Mouse (Mus musculus) hindbrain, embryonic 16.5 days (tissue): ENCODE measurements at regions not wholly inside any gene's neighbourhood (a gene's known extent, or its start where the extent isn't known, plus 50 kb on each side); places are given as distances from the start of the nearest gene placed in this dataset.

Source experiments
- ATAC-seq: fragments of 200-750 bp; cut with Nextera tagmentation; 2 replicates; pipeline ENCODE4 v1.8.0; 2017; ENCODE audit warnings: moderate TSS enrichment, moderate library complexity
- H3K27ac ChIP-seq: fragments of 300-500 bp; sonication (generic); 2 replicates; pipeline ENCODE4 v1.5.1; 2014; ENCODE audit warnings: low read depth, mild to moderate bottlenecking, control low read depth, low read length, moderate library complexity
- H3K27me3 ChIP-seq: fragments of 300-500 bp; sonication (generic); replicated peaks from 2 replicates; pipeline ENCODE4 v1.6.1; 2014; ENCODE audit warnings: low read length; ENCODE audit not compliant: control insufficient read depth, insufficient read depth
- H3K36me3 ChIP-seq: fragments of 300-500 bp; sonication (generic); 2 replicates; pipeline ENCODE4 v1.6.1; 2014; ENCODE audit warnings: mild to moderate bottlenecking, low read length, moderate library complexity, mixed read lengths; ENCODE audit not compliant: control insufficient read depth, insufficient read depth
- H3K4me1 ChIP-seq: fragments of 300-500 bp; sonication (generic); 2 replicates; pipeline ENCODE4 v1.6.1; 2014; ENCODE audit warnings: low read depth, low read length; ENCODE audit not compliant: control insufficient read depth, insufficient read depth
- H3K4me2 ChIP-seq: fragments of 300-500 bp; sonication (generic); 2 replicates; pipeline ENCODE4 v1.6.1; 2014; ENCODE audit warnings: mild to moderate bottlenecking, low read length, control low read depth, moderate library complexity
- H3K4me3 ChIP-seq: fragments of 300-500 bp; sonication (generic); 2 replicates; pipeline ENCODE4 v1.5.1; 2014; ENCODE audit warnings: mild to moderate bottlenecking, low read length, control low read depth, moderate library complexity
- H3K9ac ChIP-seq: fragments of 300-500 bp; sonication (generic); 2 replicates; pipeline ENCODE4 v1.6.1; 2014; ENCODE audit warnings: low read depth, mild to moderate bottlenecking, control low read depth, low read length, moderate library complexity
- H3K9me3 ChIP-seq: fragments of 300-500 bp; sonication (generic); 2 replicates; pipeline ENCODE4 v1.6.1; 2014; ENCODE audit warnings: mild to moderate bottlenecking, low read length, moderate library complexity; ENCODE audit not compliant: control insufficient read depth
- WGBS: fragments of 180-500 bp; shearing (Covaris S2); extraction: QIAGEN DNeasy Blood & Tissue Kit; methylation state at CpG from one replicate; pipeline ENCODE4 v1.1.7; 2014; 5-methylcytosine and 5-hydroxymethylcytosine counted together

- Histone ChIP-seq H3K27ac (no peak overlapping the region), H3K36me3 (no peaks in the 10 kb centered on the region), H3K9ac (no peak overlapping the region), H3K4me1 (no peaks in the 10 kb centered on the region), H3K27me3 (no peaks in the 10 kb centered on the region), H3K4me2 (no peak overlapping the region), H3K4me3 (no peak overlapping the region), H3K9me3 (no peaks in the 10 kb centered on the region)
- 90% methylated on average over 8 of the region's 8 CpGs for WGBS
- no peak for ATAC-seq
These were observed 88.9 kb downstream of the Emp1 start for GRCm38 (mm10) chr6:135451165-135451797.

GRCm38 (mm10) chr6:135453041-135453440 lies 90.7 kb downstream of the Emp1 start:
- no peak overlapping the region for H3K27ac ChIP-seq

GRCm38 (mm10) chr6:135472495-135472894 lies 110.2 kb downstream of the Emp1 start:
- Histone ChIP-seq H3K36me3 (no peaks in the 10 kb centered on the region), H3K4me2 (no peak overlapping the region), H3K4me3 (no peak overlapping the region), H3K9me3 (no peaks in the 10 kb centered on the region), H3K9ac (no peak overlapping the region), H3K27ac (no peak overlapping the region), H3K4me1 (no peaks in the 10 kb centered on the region), H3K27me3 (no peaks in the 10 kb centered on the region)
- no peak for ATAC-seq
- WGBS, result 48% methylated on average over 6 of the region's 6 CpGs

More at GRCm38 (mm10) chr6:135453041-135453440, 90.7 kb downstream of the Emp1 start:
- WGBS, result 98% methylated on average over 3 of the region's 3 CpGs
- Histone ChIP-seq H3K27me3 (no peaks in the 10 kb centered on the region), H3K9me3 (no peaks in the 10 kb centered on the region), H3K36me3 (no peaks in the 10 kb centered on the region), H3K4me2 (no peak overlapping the region), H3K4me3 (no peak overlapping the region), H3K9ac (no peak overlapping the region), H3K4me1 (no peaks in the 10 kb centered on the region)
- no peak for ATAC-seq

- no peak overlapping the region for H3K4me3 ChIP-seq
- no peaks in the 10 kb centered on the region for H3K9me3 ChIP-seq
- no peaks in the 10 kb centered on the region for H3K36me3 ChIP-seq
- H3K4me1 ChIP-seq, result no peaks in the 10 kb centered on the region
- H3K9ac ChIP-seq, result no peak overlapping the region
- no peak overlapping the region for H3K27ac ChIP-seq
- no peak for ATAC-seq
- 93% methylated on average over 4 of the region's 4 CpGs for WGBS
- H3K27me3 ChIP-seq, result no peaks in the 10 kb centered on the region
- no peak overlapping the region for H3K4me2 ChIP-seq
These were observed 110.8 kb downstream of the Emp1 start for GRCm38 (mm10) chr6:135473146-135473545.

- Histone ChIP-seq H3K4me3 (no peak overlapping the region), H3K27ac (no peak overlapping the region), H3K9me3 (no peaks in the 10 kb centered on the region), H3K4me1 (no peaks in the 10 kb centered on the region), H3K36me3 (no peaks in the 10 kb centered on the region), H3K9ac (no peak overlapping the region), H3K27me3 (no peaks in the 10 kb centered on the region), H3K4me2 (no peak overlapping the region)
- ATAC-seq, result no peak
- 64% methylated on average over 2 of the region's 2 CpGs for WGBS
These were observed 126.5 kb downstream of the Emp1 start for GRCm38 (mm10) chr6:135488795-135489194.

- Histone ChIP-seq H3K27ac (no peak overlapping the region), H3K9ac (no peak overlapping the region), H3K27me3 (no peaks in the 10 kb centered on the region), H3K4me3 (no peak overlapping the region), H3K36me3 (no peaks in the 10 kb centered on the region), H3K9me3 (no peaks in the 10 kb centered on the region), H3K4me2 (no peak overlapping the region), H3K4me1 (no peaks in the 10 kb centered on the region)
- no peak for ATAC-seq
- 92% methylated on average over 1 of the region's 1 CpGs for WGBS
These were observed 131.6 kb downstream of the Emp1 start for GRCm38 (mm10) chr6:135493983-135494382.

GRCm38 (mm10) chr6:135495841-135496240 lies 133.5 kb downstream of the Emp1 start:
- no peak overlapping the region for H3K4me3 ChIP-seq
- ATAC-seq, result no peak
- WGBS, result 66% methylated on average over 2 of the region's 2 CpGs

GRCm38 (mm10) chr6:135498592-135498991 lies 136.2 kb downstream of the Emp1 start:
- Histone ChIP-seq H3K4me1 (no peaks in the 10 kb centered on the region), H3K27ac (no peak overlapping the region), H3K4me2 (no peak overlapping the region), H3K36me3 (no peaks in the 10 kb centered on the region), H3K9me3 (no peaks in the 10 kb centered on the region), H3K27me3 (no peaks in the 10 kb centered on the region), H3K9ac (no peak overlapping the region), H3K4me3 (no peak overlapping the region)
- no peak for ATAC-seq
- 94% methylated on average over 6 of the region's 6 CpGs for WGBS

More at GRCm38 (mm10) chr6:135495841-135496240, 133.5 kb downstream of the Emp1 start:
- no peaks in the 10 kb centered on the region for H3K4me1 ChIP-seq
- H3K4me2 ChIP-seq, result no peak overlapping the region
- no peak overlapping the region for H3K9ac ChIP-seq
- no peaks in the 10 kb centered on the region for H3K36me3 ChIP-seq
- no peaks in the 10 kb centered on the region for H3K9me3 ChIP-seq
- no peak overlapping the region for H3K27ac ChIP-seq
- no peaks in the 10 kb centered on the region for H3K27me3 ChIP-seq

GRCm38 (mm10) chr6:135500381-135500780 lies 138.0 kb downstream of the Emp1 start:
- H3K4me3 ChIP-seq, result no peak overlapping the region
- no peak overlapping the region for H3K4me2 ChIP-seq
- no peak overlapping the region for H3K9ac ChIP-seq
- no peak overlapping the region for H3K27ac ChIP-seq
- WGBS, result 76% methylated on average over 3 of the region's 3 CpGs
- no peak for ATAC-seq
- H3K4me1 ChIP-seq, result no peaks in the 10 kb centered on the region
- H3K36me3 ChIP-seq, result no peaks in the 10 kb centered on the region
- H3K9me3 ChIP-seq, result no peaks in the 10 kb centered on the region
- no peaks in the 10 kb centered on the region for H3K27me3 ChIP-seq

GRCm38 (mm10) chr6:135501791-135502190 lies 139.4 kb downstream of the Emp1 start:
- Histone ChIP-seq H3K9me3 (no peaks in the 10 kb centered on the region), H3K4me3 (no peak overlapping the region), H3K36me3 (no peaks in the 10 kb centered on the region), H3K27me3 (no peaks in the 10 kb centered on the region), H3K9ac (no peak overlapping the region), H3K27ac (no peak overlapping the region), H3K4me1 (no peaks in the 10 kb centered on the region), H3K4me2 (no peak overlapping the region)
- ATAC-seq, result no peak
- WGBS, result 76% methylated on average over 6 of the region's 6 CpGs
